12 mouse cellular contexts compared by ENCODE assay signal in genomic region chr10:40725066-40725465, GRCm38 (mm10). TPM values are rescaled to one million over a fixed set of nuclear protein-coding genes. Genes with fewer than 3 reads are reported as not detected.
DNase-seq lines count a peak whose midpoint lies in the region; ATAC-seq and TF ChIP-seq lines count a peak whose summit lies in the region.
"Had no signal": no experiment of that assay in that cellular context is flagged by ENCODE, and none has a peak within 500 bp of the region (broad histone marks: within the 10 kb centered on the region; RNA-seq: fewer than 3 reads in every experiment).

No protein-coding gene starts in this region.

- H3K9ac ChIP-seq in hindbrain, postnatal 0 days (replicated peaks; ENCODE audit: low read length): no peak overlapping the region
- no peak overlapping the region for H3K9ac ChIP-seq in hindbrain, embryonic 14.5 days
- no peak overlapping the region for H3K9ac ChIP-seq in midbrain, postnatal 0 days (replicated peaks; ENCODE audit: low read length, poor library complexity, severe bottlenecking)
- H3K9ac ChIP-seq in midbrain, embryonic 13.5 days (replicated peaks): no peak overlapping the region
- H3K9ac ChIP-seq: embryonic facial prominence, embryonic 15.5 days; neural tube, embryonic 12.5 days had no signal

- H3K36me3 ChIP-seq in hindbrain, postnatal 0 days (ENCODE audit: insufficient read depth, low read length): no peaks in the 10 kb centered on the region
- H3K36me3 ChIP-seq in hindbrain, embryonic 14.5 days (replicated peaks; ENCODE audit: control insufficient read depth, insufficient read depth): no peaks in the 10 kb centered on the region
- H3K36me3 ChIP-seq in midbrain, postnatal 0 days (ENCODE audit: insufficient read depth, low read length): no peaks in the 10 kb centered on the region
- no peaks in the 10 kb centered on the region for H3K36me3 ChIP-seq in midbrain, embryonic 13.5 days
- H3K36me3 ChIP-seq: embryonic facial prominence, embryonic 15.5 days; neural tube, embryonic 12.5 days had no signal

- 31% methylated on average over 4 of the region's 4 CpGs for WGBS in hindbrain, postnatal 0 days
- 39% methylated on average over 4 of the region's 4 CpGs for WGBS in hindbrain, embryonic 14.5 days
- WGBS in midbrain, postnatal 0 days: 44% methylated on average over 4 of the region's 4 CpGs
- WGBS in midbrain, embryonic 13.5 days: 53% methylated on average over 4 of the region's 4 CpGs

- H3K4me3 ChIP-seq in hindbrain, postnatal 0 days (ENCODE audit: low read length): no peak overlapping the region
- H3K4me3 ChIP-seq in hindbrain, embryonic 14.5 days (replicated peaks; ENCODE audit: low read length): no peak overlapping the region
- H3K4me3 ChIP-seq in midbrain, postnatal 0 days (ENCODE audit: low read depth, low read length): no peak overlapping the region
- H3K4me3 ChIP-seq in midbrain, embryonic 13.5 days (replicated peaks): no peak overlapping the region
- H3K4me3 ChIP-seq: embryonic facial prominence, embryonic 15.5 days; neural tube, embryonic 12.5 days had no signal

- no peak overlapping the region for H3K27ac ChIP-seq in hindbrain, postnatal 0 days
- no peak overlapping the region for H3K27ac ChIP-seq in hindbrain, embryonic 14.5 days
- H3K27ac ChIP-seq in midbrain, postnatal 0 days (ENCODE audit: low read depth, low read length): no peak overlapping the region
- no peak overlapping the region for H3K27ac ChIP-seq in midbrain, embryonic 13.5 days
- H3K27ac ChIP-seq: embryonic facial prominence, embryonic 15.5 days; neural tube, embryonic 12.5 days had no signal

- H3K4me1 ChIP-seq in hindbrain, postnatal 0 days (ENCODE audit: insufficient read depth, low read length): 0 out of 2 replicates have a peak, but pooled peaks cover 4% of the 10 kb centered on the region
- peaks cover 22% of the 10 kb centered on the region for H3K4me1 ChIP-seq in hindbrain, embryonic 14.5 days (replicated peaks; ENCODE audit: control insufficient read depth, insufficient read depth, low read length)
- no peaks in the 10 kb centered on the region; the same call in 1 of the 2 replicates for H3K4me1 ChIP-seq in midbrain, postnatal 0 days (ENCODE audit: insufficient read depth, low read length)
- H3K4me1 ChIP-seq in midbrain, embryonic 13.5 days (replicated peaks): peaks cover 38% of the 10 kb centered on the region

- peak; percentile 44 for DNase-seq in hindbrain, postnatal 0 days (ENCODE audit: low spot score)
- DNase-seq in hindbrain, embryonic 14.5 days (ENCODE audit: low spot score): no peak
- no peak for DNase-seq in midbrain, postnatal 0 days (ENCODE audit: low spot score)
- peak; percentile 21 to 52 for DNase-seq in lung, adult 18-20 months
- no peak for DNase-seq in natural killer cell, adult 2 months (ENCODE audit: low spot score in 2 of 2)
- DNase-seq: cerebellum, adult 11 months; right cerebral cortex, postnatal 4 days had no signal

- H3K4me2 ChIP-seq in hindbrain, postnatal 0 days (ENCODE audit: low read depth, low read length): no peak overlapping the region
- H3K4me2 ChIP-seq in hindbrain, embryonic 14.5 days (replicated peaks): no peak overlapping the region
- no peak overlapping the region for H3K4me2 ChIP-seq in midbrain, postnatal 0 days (ENCODE audit: low read depth, low read length, poor library complexity, severe bottlenecking)
- no peak overlapping the region for H3K4me2 ChIP-seq in midbrain, embryonic 13.5 days (replicated peaks)
- H3K4me2 ChIP-seq: embryonic facial prominence, embryonic 15.5 days; neural tube, embryonic 12.5 days had no signal

- H3K9me3 ChIP-seq in hindbrain, postnatal 0 days (ENCODE audit: low read length): no peaks in the 10 kb centered on the region
- no peaks in the 10 kb centered on the region for H3K9me3 ChIP-seq in hindbrain, embryonic 14.5 days (ENCODE audit: control insufficient read depth, low read length)
- no peaks in the 10 kb centered on the region for H3K9me3 ChIP-seq in midbrain, postnatal 0 days (ENCODE audit: low read length)
- H3K9me3 ChIP-seq in midbrain, embryonic 13.5 days: no peaks in the 10 kb centered on the region
- H3K9me3 ChIP-seq: embryonic facial prominence, embryonic 15.5 days; neural tube, embryonic 12.5 days had no signal

- no peaks in the 10 kb centered on the region for H3K27me3 ChIP-seq in hindbrain, postnatal 0 days (ENCODE audit: insufficient read depth, low read length)
- H3K27me3 ChIP-seq in hindbrain, embryonic 14.5 days (ENCODE audit: control insufficient read depth, insufficient read depth, low read length): no peaks in the 10 kb centered on the region
- no peaks in the 10 kb centered on the region for H3K27me3 ChIP-seq in midbrain, postnatal 0 days (ENCODE audit: insufficient read depth, low read length)
- H3K27me3 ChIP-seq in midbrain, embryonic 13.5 days: no peaks in the 10 kb centered on the region
- H3K27me3 ChIP-seq: embryonic facial prominence, embryonic 15.5 days; neural tube, embryonic 12.5 days had no signal

- peak; percentile 36 for TF ChIP-seq CTCF in hindbrain, postnatal 0 days (IDR thresholded peaks at IDR 0.05; ENCODE audit: low read depth)
- TF ChIP-seq CTCF in midbrain, postnatal 0 days (IDR thresholded peaks at IDR 0.05): peak; percentile 40

- peak; percentile 38; the same call in 1 of the 2 replicates for ATAC-seq in hindbrain, postnatal 0 days
- no peak for ATAC-seq in hindbrain, embryonic 14.5 days (ENCODE audit: low FRiP score)
- ATAC-seq in midbrain, postnatal 0 days (ENCODE audit: low FRiP score): no peak
- no peak for ATAC-seq in midbrain, embryonic 13.5 days
- no peak for ATAC-seq in CD4-positive, CD25-positive, alpha-beta regulatory T cell, adult 4 months

RNA-seq across cellular contexts. Expression of gene Mettl24, which starts 42.0 kb away (rescaled TPM):
- 0.14 TPM in 1 of 2 replicates, not detected in the other for total RNA-seq in hindbrain, postnatal 0 days (2014; rRNA removed)
- 1.1 TPM in 2 replicates for polyA plus RNA-seq in hindbrain, postnatal 0 days (2015; fragmentation: Nextera tagmentation; extraction: Ambion mirVana)
- polyA plus RNA-seq in hindbrain, embryonic 14.5 days (2014; fragmentation: Nextera tagmentation; extraction: Ambion mirVana): 0.33 and 0.76 TPM in 2 replicates
- total RNA-seq in midbrain, postnatal 0 days (2014; rRNA removed): not detected in 2 replicates
- polyA plus RNA-seq in midbrain, postnatal 0 days (2015; fragmentation: Nextera tagmentation; extraction: Ambion mirVana): 0.98 and 1.1 TPM in 2 replicates
- polyA plus RNA-seq in midbrain, embryonic 13.5 days (2015; fragmentation: Nextera tagmentation; extraction: Ambion mirVana): 0.43 and 0.52 TPM in 2 replicates
- polyA plus RNA-seq in CD4-positive, CD25-positive, alpha-beta regulatory T cell, adult 4 months (2017; shearing (Covaris generic)): under 1 TPM in 1 of 2 experiments, not detected in 1; 0.22 TPM
- total RNA-seq: megakaryocyte progenitor cell, adult 5-6 weeks had no signal

Comparison
In these comparisons a context has a peak if more than half of its experiments do, and no peak if none do; other contexts are left out.
1. DNase-seq: peak in hindbrain, postnatal 0 days (single experiment) and lung, adult 18-20 months (2 of 2); none in hindbrain, embryonic 14.5 days (single experiment), midbrain, postnatal 0 days (single experiment) and natural killer cell, adult 2 months (0 of 2).